Mouse (Mus musculus) embryo, embryonic 10.5 days (tissue): Measurements from ENCODE around the gene Edn1.

Experiments used
- DNase-seq: peaks from one replicate; pipeline ENCODE4 v3.0.0-alpha.2; 2015; ENCODE audit warnings: low spot score

Edn1 gene

DNA sequence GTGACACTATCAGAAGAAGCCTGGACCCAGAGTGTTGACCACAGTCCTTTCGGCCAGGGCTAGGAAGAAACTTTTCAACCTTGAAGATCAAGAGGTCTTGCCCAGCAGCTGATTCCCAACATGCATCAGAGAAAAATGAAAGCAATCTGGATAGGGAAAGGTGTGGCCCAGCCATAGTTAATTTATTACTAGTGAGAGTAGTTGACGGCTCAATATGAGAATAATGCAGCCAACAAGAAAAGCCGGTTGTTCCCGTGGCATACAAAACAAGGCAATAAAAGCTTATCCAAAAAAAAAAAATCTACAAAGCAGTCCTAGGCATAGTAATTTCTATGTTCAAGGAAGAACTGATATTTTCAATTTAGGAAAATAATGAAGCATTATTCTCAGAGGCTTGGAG is 16.5 kb downstream of the Edn1 start:
- no peak for DNase-seq

DNA sequence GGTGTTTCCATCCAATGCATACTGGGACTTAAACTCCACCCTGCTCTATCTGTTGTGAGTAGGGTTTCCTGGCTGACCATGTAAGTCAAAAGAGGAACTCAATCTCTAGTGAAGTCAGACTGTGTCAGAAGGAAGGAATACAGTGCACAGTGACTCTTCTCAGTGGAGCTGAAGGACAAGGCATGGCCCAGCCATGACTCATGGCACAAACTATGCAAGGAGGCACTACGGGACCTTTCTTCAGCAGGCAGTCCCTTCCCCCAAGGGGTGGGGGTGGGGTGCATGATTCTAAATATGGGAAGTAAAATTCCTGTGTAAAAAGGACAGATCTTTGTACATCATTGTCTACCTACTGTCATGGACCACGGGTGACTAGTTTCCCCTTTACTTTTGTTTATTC is 27.3 kb downstream of the Edn1 start:
- DNase-seq: no peak

DNA sequence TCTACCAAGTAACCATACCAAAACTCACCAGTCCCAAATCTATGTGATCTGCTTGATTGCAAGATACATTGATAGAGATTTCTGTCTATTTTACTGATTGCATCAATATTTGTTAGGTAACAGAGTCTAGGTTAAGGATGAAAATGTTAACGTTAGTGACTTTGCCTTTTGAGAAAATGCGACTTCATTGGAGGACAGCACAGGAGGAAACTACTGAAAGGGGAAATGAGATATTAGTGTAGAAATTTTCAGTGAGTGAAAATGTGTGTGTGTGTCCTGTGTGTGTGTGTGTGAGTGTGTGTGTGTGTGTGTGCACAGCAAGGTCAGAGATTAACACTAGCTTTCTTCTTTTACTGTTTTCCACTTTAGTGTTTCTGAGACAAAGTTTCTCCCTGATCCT is 29.8 kb downstream of the Edn1 start:
- no peak for DNase-seq

DNA sequence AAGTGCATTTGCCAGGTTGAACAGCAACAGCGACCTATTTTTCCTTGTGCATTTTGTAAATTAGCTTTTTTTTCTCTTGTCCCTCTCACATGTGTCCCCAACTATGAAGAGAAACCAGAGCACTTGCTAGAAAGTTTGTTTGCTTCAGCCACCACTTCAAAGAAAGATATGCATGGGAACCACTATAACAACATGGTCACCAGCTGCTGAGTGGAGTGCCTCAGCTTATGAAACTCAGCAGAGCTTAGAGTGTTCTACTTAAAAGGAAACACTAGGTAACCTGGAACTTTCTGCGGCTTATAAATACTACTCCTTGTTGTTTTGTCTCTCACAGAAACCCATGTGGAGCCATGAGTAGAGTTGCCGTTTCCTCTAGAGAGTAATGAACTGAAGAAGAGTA is 33.7 kb downstream of the Edn1 start:
- no peak for DNase-seq

DNA sequence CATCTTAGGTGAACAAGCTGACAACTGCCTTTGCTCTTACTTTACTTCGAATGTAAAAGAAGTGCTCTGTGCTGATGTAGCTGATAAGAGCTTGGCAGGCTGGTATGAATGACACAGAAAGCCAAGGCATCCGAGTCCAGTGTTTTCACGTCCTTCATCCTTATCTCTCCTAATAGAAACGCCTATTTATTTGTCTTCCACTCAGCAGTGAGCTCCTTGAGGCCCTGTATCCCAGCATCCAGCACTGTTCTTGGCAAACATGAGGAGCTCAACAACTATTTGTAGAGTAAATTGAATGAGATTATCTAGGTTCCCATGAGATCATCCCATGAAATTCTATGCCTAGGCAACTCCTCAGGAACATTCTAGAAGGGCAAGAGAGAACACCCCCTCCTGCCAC is 35.1 kb downstream of the Edn1 start:
- no peak for DNase-seq

DNA sequence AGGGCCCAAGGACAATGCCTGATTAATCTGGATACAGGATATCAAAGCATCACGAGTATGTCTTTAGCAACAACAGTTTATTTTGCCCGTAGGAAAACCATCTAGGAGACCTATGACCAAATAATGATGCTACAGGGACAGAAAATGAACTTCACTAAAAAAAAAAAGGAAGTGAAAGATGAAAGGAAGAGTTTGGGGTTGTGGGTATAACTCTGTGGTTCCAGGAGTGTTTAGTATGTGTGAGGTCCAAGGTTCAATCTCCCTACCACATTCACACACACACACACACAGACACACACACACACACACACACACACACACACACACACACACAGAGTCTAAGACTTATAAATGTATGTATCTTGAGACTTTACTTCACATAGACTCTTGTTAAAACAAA is 35.8 kb downstream of the Edn1 start:
- DNase-seq: no peak

DNA sequence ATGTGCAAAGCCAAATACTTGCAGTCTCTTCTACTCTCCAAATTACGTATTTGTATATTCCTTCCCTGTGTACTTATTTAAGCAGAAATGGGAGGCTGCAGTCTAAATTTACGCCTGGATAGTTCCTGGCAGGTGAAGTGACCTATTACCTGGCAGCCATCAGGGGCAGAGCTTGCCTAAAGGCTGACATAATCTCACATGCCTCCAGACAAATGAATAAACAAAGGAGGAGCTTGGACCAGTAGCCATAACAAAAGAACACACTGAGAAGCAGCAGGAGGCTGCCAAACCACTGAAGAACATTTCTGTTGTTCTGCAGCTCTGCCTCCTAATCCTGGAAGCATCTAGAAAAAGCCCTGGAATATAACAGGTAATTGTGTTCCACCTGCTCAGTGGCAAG is 38.2 kb downstream of the Edn1 start:
- no peak for DNase-seq

DNA sequence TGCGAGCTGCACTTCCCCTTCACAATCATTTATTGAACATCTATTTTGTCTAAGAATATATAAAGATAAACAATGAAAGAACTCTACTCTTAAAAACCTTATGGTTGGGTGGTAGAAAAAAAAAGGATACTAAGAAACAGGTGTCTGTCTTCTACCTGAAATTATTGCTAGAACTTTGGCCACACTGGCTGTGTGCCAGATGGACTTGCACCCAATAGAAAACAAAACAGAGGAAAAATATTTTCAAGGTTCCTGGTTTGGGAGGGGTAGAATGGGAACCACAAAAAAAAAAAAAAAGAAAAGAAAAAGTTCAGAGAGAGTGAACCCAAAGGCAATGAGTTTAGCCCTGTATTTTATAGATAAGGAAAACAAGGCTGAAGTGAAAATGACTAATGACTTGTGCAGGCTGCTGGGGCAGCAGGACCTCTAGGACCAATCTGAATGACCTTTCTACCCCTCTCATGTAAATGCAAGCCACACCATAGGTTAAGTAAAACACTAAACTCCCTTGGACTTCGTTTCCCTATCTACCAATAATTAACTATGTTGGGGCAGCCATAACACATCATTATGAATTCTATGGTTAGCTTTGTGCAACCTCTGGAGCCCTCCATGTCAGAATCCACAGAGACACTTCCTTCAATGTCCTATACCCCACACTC is 40.7 kb downstream of the Edn1 start:
- DNase-seq: no peak

DNA sequence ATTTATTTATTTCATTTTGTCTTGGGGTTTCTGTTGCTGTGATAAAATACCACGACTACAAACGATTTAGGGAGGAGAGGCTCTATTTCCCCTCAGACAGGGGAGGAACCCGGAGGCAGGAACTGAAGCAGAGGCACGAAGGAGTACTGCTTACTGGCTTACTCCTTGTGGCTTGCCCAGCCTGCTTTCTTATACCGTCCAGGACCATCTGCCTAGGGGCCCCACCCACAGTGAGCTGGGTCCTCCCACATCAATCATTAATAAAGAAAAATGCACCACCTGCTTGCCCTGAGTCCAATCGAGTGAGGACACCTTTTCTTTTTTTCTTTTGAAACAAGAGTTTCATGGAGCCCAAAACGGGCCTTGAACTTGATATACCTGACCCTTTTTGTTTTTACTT is 44.2 kb downstream of the Edn1 start:
- no peak for DNase-seq

DNA sequence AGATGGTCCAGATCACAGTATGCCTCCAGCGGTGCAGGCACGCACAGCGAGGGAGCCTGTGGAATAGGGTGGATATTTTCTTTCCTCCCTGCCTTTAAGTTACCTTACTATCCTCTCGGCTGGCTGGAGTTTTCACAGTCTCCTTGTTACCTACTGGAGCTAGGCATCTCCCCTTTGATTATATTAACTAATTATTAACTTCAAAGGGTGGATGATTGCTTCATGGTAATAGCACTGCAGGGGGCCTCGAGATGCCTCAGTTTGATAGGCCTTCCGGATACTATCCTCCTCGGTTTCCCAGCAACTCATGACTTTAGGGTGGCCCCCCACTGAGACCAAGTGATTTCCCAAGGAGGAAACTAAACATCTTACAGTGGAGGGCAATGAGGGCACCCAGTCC is 45.1 kb downstream of the Edn1 start:
- DNase-seq: no peak

DNA sequence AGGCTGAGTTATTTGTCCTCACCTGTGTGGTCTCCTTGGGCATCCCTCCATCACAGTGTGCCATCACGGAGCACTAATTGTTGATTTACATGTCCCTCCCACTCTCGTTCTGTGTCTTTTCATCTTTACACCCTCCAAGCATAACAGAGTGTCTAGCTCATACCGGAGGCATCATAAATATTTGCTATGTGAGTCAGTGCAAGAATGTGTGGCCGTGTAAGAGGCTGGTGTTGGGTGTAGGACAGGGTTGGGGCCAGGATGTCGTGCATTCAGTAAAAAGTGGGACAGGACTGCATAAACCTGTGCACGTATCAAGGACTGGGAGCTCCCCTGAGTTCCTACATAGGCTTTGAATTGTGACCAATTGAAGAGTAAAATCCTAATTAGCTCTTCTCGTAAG is 50.4 kb downstream of the Edn1 start:
- DNase-seq: no peak
